Mouse (Mus musculus) urinary bladder, postnatal 14 days (tissue): Measurements from ENCODE around the gene Olfr612.
"Not testable (repeated sequence)": the region's sequence is repeated elsewhere in the genome, so short reads cannot be mapped to it uniquely, and the experiment has no call there.

Experiments used
- DNase-seq: peaks from one replicate; pipeline ENCODE4 v3.0.0; 2021; ENCODE audit warnings: low spot score

The Olfr612 gene

DNA sequence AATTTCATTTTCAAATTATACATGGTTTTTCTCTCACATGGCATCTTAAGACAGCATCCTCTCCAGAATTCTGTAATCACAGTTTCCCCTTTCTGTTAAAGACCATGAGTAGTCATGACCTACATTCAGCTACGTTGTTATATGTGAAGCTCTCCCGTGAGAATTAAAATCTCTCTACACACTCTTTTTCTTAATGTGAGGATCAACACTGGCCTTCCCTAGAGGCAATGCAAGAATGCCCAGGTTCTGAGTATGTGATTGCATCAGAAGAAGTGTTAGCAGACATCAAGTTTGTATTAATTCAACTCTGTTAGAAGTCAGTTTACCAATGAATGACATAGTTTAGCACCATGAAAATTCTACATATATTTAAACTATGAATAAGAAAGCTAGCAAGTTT lies at the start of gene Olfr612:
TSS of gene Olfr612 (minus strand) at position 101 of the 400 bp plus-strand sequence.
- not testable (repeated sequence) for DNase-seq

- DNase-seq = no peak
Measured at GRCm38 (mm10) chr7:103589803-103590202, 47.3 kb upstream of the Olfr612 start, which contains the start of gene Olfr618. Gene Olfr618, plus strand, starts transcription at chr7:103590103.

GRCm38 (mm10) chr7:103572761-103573160 lies 30.2 kb upstream of the Olfr612 start, which contains the start of gene Olfr617:
Gene Olfr617, plus strand, starts transcription at chr7:103573061.
- no peak for DNase-seq

DNA sequence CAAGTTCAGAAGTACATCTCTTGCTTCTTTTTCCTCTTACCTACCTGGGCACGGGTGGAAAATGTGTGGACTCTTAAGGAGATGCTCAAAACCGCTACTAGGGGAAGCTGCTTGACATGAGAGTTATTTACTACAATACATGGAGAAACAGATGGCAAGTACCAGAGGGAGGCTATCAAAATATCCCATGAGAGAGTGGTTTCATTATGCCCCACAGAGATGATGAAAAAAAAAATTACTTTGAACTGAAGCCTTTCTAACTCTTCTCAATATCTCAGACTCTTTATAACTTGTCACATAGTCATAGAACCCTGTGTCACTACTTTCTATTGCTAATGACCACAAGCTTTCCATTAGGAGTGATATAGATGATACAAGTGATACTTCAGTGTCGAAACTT lies 26.5 kb upstream of the Olfr612 start, which contains the start of gene Olfr616:
TSS of gene Olfr616 (minus strand) at position 101 of the 400 bp plus-strand sequence.
- no peak for DNase-seq

GRCm38 (mm10) chr7:103555779-103556178 lies 13.3 kb upstream of the Olfr612 start, which contains the start of gene Olfr615:
Gene Olfr615, plus strand, starts transcription at chr7:103556079.
- DNase-seq = no peak

DNA sequence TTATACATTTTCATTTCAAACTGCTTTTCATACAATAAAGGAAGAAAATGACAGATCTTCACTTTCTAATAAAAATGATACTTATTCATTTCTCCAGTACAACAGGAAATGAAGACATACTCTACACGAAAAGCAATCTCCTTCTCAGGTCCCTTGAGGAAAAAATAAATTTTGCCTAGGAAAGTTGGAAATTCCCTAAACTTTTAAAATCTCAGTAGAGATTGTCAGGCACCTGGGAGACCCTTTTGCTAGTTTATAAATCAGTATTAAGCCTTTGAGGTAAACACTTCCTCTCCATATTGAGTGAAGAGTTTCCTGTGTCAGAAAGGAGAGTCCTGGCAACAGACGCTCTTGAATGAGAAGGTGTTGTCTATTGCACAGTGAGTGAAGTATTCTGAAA lies 5.3 kb upstream of the Olfr612 start, which contains the start of gene Olfr613:
TSS of gene Olfr613 (plus strand) at position 301 of the 400 bp plus-strand sequence.
- no peak for DNase-seq

GRCm38 (mm10) chr7:103520746-103521145 lies 21.8 kb downstream of the Olfr612 start, which contains the start of gene Olfr611:
Gene Olfr611, minus strand, starts transcription at chr7:103520846.
- not testable (repeated sequence) for DNase-seq

- no peak for DNase-seq
Measured at GRCm38 (mm10) chr7:103512022-103512421, 30.5 kb downstream of the Olfr612 start, which contains the start of gene Olfr610. Gene Olfr610, minus strand, starts transcription at chr7:103512122.

- no peak for DNase-seq
Measured at GRCm38 (mm10) chr7:103497962-103498361, 44.6 kb downstream of the Olfr612 start, which contains the start of gene Olfr609. Gene Olfr609, minus strand, starts transcription at chr7:103498062.
